Mouse (Mus musculus) layer of hippocampus, postnatal 25 days (tissue): Measurements from ENCODE around the gene Gmeb1. TPM values are rescaled to one million over a fixed set of nuclear protein-coding genes. Genes with fewer than 3 reads are reported as not detected.

ENCODE experiments used
- DNase-seq, 2 experiments: peaks; one replicate each; pipeline ENCODE4 v3.0.0; 2022; ENCODE audit warnings: mixed read lengths in 2 of 2, low spot score in 1 of 2; ENCODE audit errors: extremely low spot score in 1 of 2
- total RNA-seq, 2 experiments: library from RNA; stranded (reverse); gene quantifications; 2 replicates each; pipeline ENCODE4 v1.2.3; 2021

The Gmeb1 gene
- total RNA-seq, 2 experiments from 2014 or later: 21.9 to 26.9 TPM

DNA sequence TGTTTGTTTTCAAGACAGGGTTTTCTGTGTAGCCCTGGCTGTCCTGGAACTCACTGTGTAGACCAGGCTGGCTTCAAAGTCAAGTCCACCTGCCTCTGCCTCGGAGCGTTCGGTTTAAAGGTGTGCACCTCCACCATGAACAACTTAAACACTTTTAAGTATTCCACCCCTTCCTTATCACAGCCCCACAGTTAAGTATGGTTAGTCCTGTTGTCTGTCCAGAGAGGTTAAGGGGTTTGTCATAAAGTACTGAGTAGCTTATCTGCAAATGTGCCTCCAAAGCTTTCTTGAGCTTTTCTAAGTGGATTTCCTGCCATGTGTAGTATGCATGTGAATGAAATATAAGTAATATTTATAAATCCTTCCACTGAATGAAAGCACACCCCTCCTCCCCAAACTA, 14.5 kb upstream of the Gmeb1 start:
- DNase-seq: no peak

GRCm38 (mm10) chr4:132274156-132274862, 12.9 kb upstream of the Gmeb1 start, which contains the start of gene Taf12:
TSS of gene Taf12 (plus strand) at chr4:132274375.
- peak; percentile 78 to 84 for DNase-seq

- no peak for DNase-seq
These were observed 11.8 kb upstream of the Gmeb1 start for GRCm38 (mm10) chr4:132273166-132273565.

DNA sequence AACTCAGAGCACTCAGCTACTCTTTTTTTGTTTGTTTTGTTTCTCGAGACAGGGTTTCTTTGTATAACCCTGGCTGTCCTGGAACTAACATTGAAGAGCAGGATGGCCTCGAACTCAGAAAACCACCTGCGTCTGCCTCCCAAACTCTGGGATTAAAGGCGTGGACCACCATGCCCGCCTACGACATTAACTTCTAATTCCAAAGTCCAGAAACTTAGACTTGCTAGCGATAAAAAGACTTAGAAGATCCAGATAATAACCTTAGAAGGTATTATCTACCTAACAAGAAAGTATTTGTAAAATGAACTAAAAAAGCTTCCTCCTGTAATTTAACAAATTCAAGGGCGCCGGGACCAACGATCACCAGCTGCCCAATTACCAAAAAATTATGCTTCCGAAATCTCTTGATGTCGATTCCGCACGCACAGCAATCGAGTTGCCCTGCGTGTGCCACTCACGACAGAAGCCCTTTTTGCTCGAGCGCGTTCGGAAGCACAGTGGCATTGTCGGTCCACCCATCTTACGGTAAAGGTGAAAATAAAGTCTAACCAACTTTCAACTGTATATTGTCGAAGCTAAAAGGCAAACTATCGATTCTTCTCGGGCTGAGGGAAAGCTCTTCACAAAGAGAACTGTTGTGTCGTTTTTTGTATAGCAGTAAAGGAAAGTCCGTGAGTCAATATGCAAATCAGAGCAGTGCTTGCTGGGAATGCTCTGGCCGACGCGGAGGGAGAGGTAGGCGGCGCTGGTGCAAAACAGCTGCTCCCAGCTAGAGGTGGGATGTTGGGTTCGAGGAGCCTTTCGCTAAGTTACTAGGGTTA, 8.5 kb upstream of the Gmeb1 start:
- peak; percentile 63 to 72 for DNase-seq

DNA sequence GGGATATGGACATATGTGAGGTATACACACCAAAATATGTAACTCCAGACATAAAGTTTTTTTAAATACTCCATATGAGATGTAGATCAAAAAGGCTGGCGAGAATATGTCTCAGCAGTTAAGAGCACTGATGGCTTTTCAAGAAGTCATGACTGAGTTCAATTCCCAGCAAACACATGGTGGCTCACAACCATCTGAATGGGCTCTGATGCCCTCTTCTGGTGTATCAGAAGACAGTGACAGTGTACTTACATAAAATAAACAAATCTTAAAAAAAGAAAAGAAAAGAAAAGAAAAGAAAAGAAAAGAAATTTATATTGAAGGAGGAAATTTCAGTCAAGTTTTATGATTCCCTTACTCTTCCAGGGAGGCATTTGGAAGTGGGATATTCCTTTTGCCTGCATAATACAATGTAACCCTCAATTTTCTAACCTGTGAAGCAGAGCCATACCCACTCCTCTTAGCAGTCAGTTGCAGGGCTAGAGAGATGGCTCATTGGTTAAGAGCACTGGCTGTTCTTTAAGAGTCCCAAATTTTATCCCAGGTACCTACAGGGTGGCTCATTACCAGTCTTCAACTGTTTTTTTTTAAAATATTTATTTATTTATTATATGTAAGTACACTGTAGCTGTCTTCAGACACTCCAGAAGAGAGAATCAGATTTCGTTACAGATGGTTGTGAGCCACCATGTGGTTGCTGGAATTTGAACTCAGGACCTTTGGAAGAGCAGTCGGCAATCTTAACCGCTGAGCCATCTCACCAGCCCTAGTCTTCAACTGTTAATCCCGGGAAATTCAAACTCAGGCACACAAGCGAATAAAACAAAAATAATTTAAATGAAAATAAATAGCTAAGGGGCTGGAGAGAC, 7.7 kb upstream of the Gmeb1 start:
- no peak for DNase-seq

DNA sequence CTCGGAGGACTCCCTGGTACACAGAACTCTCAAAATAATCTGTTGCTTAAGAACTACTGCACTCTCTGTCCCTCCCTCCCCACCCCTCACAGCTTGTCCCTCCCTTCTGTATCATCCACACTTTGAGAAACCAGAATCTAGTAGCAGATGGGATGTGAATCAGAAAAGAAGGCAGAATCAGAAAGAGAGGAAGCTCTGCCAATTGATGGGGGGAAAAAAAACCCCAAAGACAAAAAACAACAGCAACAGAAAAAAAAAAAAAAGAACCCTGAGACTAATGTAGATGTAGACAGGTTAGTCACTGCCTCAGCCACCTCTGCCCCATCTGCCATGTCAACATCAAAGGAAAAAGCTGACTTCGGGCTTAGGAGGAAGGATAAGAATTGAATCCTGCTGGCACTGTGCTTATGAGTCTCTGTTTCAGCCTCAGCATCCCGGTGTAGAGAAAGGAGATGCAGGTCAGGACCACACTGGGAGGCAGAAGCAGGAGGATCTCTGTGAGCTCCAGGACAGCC, 5.5 kb upstream of the Gmeb1 start:
- no peak for DNase-seq

DNA sequence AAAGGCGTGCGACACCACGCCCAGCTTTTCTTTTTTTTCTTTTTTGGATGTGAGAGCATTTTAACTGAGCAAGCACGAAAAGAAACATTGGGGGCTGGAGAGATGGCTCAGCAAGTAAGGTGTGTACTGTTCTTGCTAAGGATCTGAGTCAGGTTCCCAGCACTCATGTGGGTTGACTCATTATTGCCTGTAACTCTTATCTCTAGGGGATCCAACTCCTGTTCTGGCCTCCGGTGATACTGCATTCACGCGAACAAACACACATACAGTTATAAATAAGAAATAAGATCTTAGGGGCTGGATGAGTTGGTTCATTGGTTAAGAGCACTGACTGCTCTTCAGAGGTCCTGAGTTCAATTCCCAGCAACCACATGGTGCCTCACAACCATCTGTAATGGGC, 1.9 kb upstream of the Gmeb1 start:
- no peak for DNase-seq

GRCm38 (mm10) chr4:132262358-132262616, 885 bp upstream of the Gmeb1 start:
- DNase-seq: no peak

DNA sequence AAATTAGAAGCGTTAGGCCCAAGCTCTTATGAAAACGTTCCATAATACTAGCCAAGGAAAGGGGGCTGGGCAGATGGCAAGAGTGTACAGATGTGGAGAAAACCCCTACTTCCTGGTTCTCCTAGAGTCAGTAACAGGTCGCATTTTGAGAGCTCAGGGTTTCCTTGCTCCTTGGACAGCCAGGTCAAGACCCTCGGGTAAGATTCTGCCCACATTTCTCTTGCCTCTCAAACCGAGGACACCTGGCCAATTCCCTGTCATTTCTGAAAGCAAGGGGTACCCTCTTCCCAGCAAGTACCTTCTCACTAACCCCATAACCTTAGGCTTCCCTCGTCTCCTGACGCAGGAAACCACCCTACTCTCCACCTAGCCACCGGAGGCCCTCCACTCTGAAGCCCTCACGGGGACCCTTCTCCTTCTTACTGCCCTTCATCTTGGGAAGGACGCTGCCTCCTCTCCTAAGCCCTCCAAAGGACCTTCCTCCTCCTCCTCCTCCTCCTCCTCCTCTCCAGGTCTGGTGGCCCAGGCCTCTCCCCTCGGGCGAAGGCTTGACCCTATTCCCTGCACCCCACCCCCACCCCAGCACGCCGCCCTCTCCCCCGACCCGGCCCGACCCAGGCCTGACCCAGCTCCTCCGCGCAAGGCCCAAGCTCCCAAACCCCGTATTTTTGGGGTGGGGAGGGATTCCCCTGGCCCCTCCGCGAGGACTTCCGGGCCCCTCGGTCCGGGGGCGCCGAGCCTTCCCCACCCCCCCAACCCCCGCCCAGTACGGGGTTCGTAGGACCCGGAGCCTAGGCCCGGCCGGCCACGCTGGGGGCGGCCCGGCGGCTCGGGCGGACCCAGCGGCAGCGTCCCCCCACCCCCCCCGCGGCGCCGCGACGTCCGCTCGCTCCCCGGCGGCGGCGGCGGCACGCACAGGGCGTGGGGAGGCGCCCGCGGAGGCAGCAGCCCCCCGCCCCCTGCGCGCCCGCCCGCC, 710 bp downstream of the Gmeb1 start:
- peak; percentile 11 to 20 for DNase-seq

GRCm38 (mm10) chr4:132259248-132259647, 2.2 kb downstream of the Gmeb1 start:
- DNase-seq: no peak

DNA sequence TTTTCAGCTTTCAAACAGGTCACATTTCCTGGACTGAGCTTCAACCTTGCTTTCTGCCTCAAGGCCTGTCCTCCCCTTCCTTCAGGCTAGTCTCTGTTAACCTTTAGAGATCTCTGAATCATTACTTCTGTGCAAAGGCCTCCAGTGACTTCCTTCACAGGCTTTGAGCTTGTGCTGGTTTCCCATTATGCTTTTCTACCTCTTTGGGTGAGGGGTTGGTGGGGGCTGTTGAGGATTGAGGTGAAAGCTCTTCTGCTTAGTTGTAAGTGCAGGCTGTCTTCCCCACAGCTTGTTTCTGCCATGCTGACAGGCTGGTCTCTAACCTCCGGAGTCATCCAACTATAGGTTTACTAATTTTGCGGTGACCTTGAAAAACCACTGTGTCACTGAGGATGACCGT, 5.0 kb downstream of the Gmeb1 start:
- no peak for DNase-seq

DNA sequence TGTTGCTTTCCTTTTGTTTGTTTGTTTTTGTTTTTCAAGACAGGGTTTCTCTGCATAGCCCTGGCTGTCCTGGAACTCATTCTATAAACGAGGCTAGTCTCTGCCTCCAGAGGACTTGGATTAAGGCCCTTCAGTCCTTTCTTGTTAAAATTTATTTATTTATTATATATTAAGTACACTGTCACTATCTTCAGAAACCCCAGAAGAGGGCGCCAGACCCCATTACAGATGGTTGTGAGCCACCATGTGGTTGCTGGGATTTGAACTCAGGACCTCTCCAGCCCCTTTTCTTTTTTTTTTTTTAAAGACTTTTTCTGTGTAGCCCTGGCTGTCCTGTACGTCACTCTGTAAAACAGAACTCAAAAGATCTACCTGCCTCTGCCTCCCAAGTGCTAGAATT, 6.4 kb downstream of the Gmeb1 start:
- no peak for DNase-seq

DNA sequence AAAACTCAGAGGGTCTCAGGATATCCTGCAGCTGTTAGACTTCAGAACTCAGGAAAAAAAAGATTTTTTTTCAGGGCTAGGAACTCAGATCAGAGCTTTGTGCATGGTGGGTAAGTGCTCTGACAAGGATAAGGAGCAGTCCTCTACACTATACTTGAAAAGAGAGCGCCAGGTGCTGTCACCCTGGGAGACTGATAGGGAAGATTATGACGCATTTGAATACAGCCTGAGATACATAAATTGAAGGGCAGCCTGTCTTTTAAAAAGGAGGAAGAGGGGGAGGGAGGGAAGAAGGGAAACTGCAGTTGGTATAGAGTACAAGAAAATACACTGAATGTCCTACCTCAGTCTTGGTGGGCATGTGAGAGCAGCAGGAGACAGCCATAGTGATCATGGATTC, 7.8 kb downstream of the Gmeb1 start:
- DNase-seq: no peak

DNA sequence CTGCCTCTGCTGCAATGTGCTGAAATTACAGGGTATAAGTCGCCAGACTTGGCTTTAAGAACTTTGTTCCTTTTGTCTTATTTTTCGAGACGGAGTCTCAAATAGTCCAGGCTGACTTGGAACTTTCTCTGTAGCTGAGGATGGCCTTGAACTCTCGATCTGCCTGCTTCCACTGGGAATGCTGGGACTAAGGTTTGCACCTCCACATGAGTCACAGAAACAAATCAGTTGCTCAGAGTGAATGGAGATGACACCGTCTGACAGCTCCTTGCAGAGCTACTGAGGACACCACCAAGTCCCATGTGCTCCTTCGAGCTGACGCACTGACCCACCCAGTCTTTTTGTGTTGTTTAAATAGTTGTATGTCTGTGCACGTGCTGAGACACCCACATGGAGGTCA, 8.3 kb downstream of the Gmeb1 start:
- DNase-seq: no peak

GRCm38 (mm10) chr4:132251596-132251995, 9.8 kb downstream of the Gmeb1 start:
- no peak for DNase-seq

- DNase-seq: no peak
These were observed 13.9 kb downstream of the Gmeb1 start for GRCm38 (mm10) chr4:132247451-132247997.

GRCm38 (mm10) chr4:132245643-132246042, 15.8 kb downstream of the Gmeb1 start:
- DNase-seq: no peak

DNA sequence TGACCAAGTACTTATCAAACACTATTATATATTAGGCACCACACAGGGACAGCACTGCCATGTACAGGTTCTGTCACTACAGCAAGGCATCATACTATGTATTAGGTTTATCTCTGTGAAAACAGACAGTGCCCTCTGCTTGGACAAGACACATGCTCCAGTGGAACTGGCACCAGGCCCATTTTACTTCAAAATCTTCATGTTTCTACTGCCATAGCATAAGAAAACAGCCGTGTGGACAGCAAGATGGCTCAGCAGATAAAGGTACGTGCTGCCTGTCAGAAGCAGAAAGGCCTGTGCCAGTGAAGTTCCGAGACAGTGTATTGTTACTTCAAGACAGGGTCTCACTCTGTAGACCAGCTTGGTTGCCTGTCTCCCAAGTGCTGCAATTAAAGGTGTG, 20.2 kb downstream of the Gmeb1 start:
- no peak for DNase-seq

DNA sequence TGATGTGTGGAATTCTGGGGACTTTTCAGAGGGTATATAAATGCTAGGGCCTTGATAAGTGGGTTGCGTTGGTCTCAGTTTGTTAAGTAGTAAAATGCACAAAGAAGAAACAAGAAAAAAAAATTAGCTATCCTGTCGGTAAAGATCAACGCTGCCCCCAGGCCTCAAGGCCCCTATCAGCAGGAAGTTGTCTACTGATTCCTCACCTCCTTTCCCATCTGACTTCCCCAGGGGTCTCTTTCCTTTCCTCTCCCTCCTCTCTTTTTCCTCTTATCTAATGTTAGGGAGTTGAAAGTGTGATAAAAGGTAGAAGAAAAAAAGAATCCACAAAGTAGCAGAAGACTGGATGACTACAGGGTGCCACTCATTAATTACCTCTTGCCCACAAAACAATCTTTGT, 21.0 kb downstream of the Gmeb1 start:
- DNase-seq: no peak

GRCm38 (mm10) chr4:132238356-132238755, 23.0 kb downstream of the Gmeb1 start:
- no peak for DNase-seq
